Mouse (Mus musculus): ENCODE data around the gene Setd1b. TPM values are rescaled to one million over a fixed set of nuclear protein-coding genes. Genes with fewer than 3 reads are reported as not detected.

The Setd1b gene
- total and polyA plus RNA-seq, 2 experiments from 2014 or later: 4.8 to 7.2 TPM

DNA sequence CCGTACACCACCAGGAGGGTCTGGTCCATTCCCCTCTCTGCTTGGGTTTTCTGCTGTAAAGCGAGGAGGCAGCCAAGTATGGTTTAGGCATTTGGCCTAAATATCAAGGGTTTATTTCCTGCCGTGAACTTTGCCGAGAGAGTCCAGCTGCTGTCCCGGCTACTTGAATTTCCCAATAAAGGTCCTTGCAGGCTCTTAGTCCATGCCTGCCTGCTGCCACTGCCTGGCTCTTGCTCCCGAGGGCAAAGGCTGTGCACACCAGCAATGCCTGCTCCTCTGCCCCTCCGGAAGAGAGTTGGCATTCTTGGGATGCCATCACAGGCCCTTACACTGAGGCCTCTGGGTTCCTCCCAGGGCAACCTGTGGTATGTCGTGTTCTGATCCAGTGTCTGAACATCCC is 38.4 kb upstream of the Setd1b start:
- Histone ChIP-seq H3K27ac (no peak overlapping the region), H3K9ac (replicated peaks; ENCODE audit: low read length) (no peak overlapping the region), H3K4me1 (ENCODE audit: insufficient read depth, low read length) (no peaks in the 10 kb centered on the region), H3K9me3 (ENCODE audit: low read length) (no peaks in the 10 kb centered on the region), H3K4me3 (ENCODE audit: low read length) (no peak overlapping the region), H3K36me3 (ENCODE audit: insufficient read depth, low read length) (peaks cover 8% of the 10 kb centered on the region), H3K4me2 (ENCODE audit: low read depth, low read length) (no peak overlapping the region), H3K27me3 (ENCODE audit: insufficient read depth, low read length) (no peaks in the 10 kb centered on the region)
- no peak for TF ChIP-seq CTCF (IDR thresholded peaks at IDR 0.05; ENCODE audit: low read depth)
- DNase-seq (ENCODE audit: low spot score): no peak
- 66% methylated on average over 8 of the region's 8 CpGs for WGBS
- no peak for ATAC-seq

- ATAC-seq: no peak
- 80% methylated on average over 6 of the region's 6 CpGs for WGBS
- TF ChIP-seq CTCF (IDR thresholded peaks at IDR 0.05; ENCODE audit: low read depth): no peak
- peaks cover 2% of the 10 kb centered on the region for H3K36me3 ChIP-seq (ENCODE audit: insufficient read depth, low read length)
- peaks cover 9% of the 10 kb centered on the region; the same call in 1 of the 2 replicates for H3K4me1 ChIP-seq (ENCODE audit: insufficient read depth, low read length)
- H3K4me3 ChIP-seq (ENCODE audit: low read length): no peak overlapping the region
- H3K27me3 ChIP-seq (ENCODE audit: insufficient read depth, low read length): no peaks in the 10 kb centered on the region
- no peak for DNase-seq (ENCODE audit: low spot score)
- H3K9ac ChIP-seq (replicated peaks; ENCODE audit: low read length): no peak overlapping the region
- no peak overlapping the region for H3K27ac ChIP-seq
- no peaks in the 10 kb centered on the region for H3K9me3 ChIP-seq (ENCODE audit: low read length)
- no peak overlapping the region for H3K4me2 ChIP-seq (ENCODE audit: low read depth, low read length)
Measured at GRCm38 (mm10) chr5:123104769-123105168, 37.2 kb upstream of the Setd1b start.

GRCm38 (mm10) chr5:123109452-123110203 is 32.4 kb upstream of the Setd1b start:
- peak overlapping the region; percentile 61; the same call in 1 of the 2 replicates for H3K27ac ChIP-seq
- H3K4me3 ChIP-seq (ENCODE audit: low read length): peak overlapping the region; percentile 6; the same call in 1 of the 2 replicates
- peaks cover 14% of the 10 kb centered on the region; the same call in 1 of the 2 replicates for H3K4me1 ChIP-seq (ENCODE audit: insufficient read depth, low read length)
- H3K4me2 ChIP-seq (ENCODE audit: low read depth, low read length): peak overlapping the region; percentile 40
- TF ChIP-seq CTCF (IDR thresholded peaks at IDR 0.05; ENCODE audit: low read depth): no peak
- H3K9ac ChIP-seq (replicated peaks; ENCODE audit: low read length): peak overlapping the region; percentile 9; the same call in 1 of the 2 replicates
- ATAC-seq (peak; percentile 84), DNase-seq (ENCODE audit: low spot score) (peak; percentile 83)
- H3K9me3 ChIP-seq (ENCODE audit: low read length): no peaks in the 10 kb centered on the region
- H3K27me3 ChIP-seq (ENCODE audit: insufficient read depth, low read length): no peaks in the 10 kb centered on the region
- 19% methylated on average over 13 of the region's 13 CpGs for WGBS
- H3K36me3 ChIP-seq (ENCODE audit: insufficient read depth, low read length): no peaks in the 10 kb centered on the region

- H3K9ac ChIP-seq (replicated peaks; ENCODE audit: low read length): 0 out of 2 replicates have a peak overlapping the region, but pooled peaks have one; percentile 9
- DNase-seq (ENCODE audit: low spot score) (peak; percentile 70), ATAC-seq (0 out of 2 replicates have a peak, but pooled peaks have one; percentile 25)
- TF ChIP-seq CTCF (IDR thresholded peaks at IDR 0.05; ENCODE audit: low read depth): no peak
- no peaks in the 10 kb centered on the region for H3K9me3 ChIP-seq (ENCODE audit: low read length)
- WGBS: 15% methylated on average over 13 of the region's 13 CpGs
- peak overlapping the region; percentile 40; the same call in 1 of the 2 replicates for H3K4me2 ChIP-seq (ENCODE audit: low read depth, low read length)
- no peak overlapping the region for H3K4me3 ChIP-seq (ENCODE audit: low read length)
- H3K36me3 ChIP-seq (ENCODE audit: insufficient read depth, low read length): no peaks in the 10 kb centered on the region; the same call in 1 of the 2 replicates
- peaks cover 14% of the 10 kb centered on the region; the same call in 1 of the 2 replicates for H3K4me1 ChIP-seq (ENCODE audit: insufficient read depth, low read length)
- no peaks in the 10 kb centered on the region for H3K27me3 ChIP-seq (ENCODE audit: insufficient read depth, low read length)
- H3K27ac ChIP-seq: peak overlapping the region; percentile 61
Measured at GRCm38 (mm10) chr5:123110296-123110721, 31.7 kb upstream of the Setd1b start.

GRCm38 (mm10) chr5:123114109-123114508 is 27.9 kb upstream of the Setd1b start:
- no peaks in the 10 kb centered on the region for H3K27me3 ChIP-seq (ENCODE audit: insufficient read depth, low read length)
- H3K9me3 ChIP-seq (ENCODE audit: low read length): no peaks in the 10 kb centered on the region
- 44% methylated on average over 11 of the region's 11 CpGs for WGBS
- no peaks in the 10 kb centered on the region; the same call in 1 of the 2 replicates for H3K36me3 ChIP-seq (ENCODE audit: insufficient read depth, low read length)
- H3K4me1 ChIP-seq (ENCODE audit: insufficient read depth, low read length): peaks cover 11% of the 10 kb centered on the region; the same call in 1 of the 2 replicates
- DNase-seq (ENCODE audit: low spot score): no peak
- no peak overlapping the region for H3K27ac ChIP-seq
- no peak overlapping the region for H3K4me2 ChIP-seq (ENCODE audit: low read depth, low read length)
- no peak for TF ChIP-seq CTCF (IDR thresholded peaks at IDR 0.05; ENCODE audit: low read depth)
- no peak overlapping the region for H3K4me3 ChIP-seq (ENCODE audit: low read length)
- H3K9ac ChIP-seq (replicated peaks; ENCODE audit: low read length): no peak overlapping the region
- no peak for ATAC-seq

GRCm38 (mm10) chr5:123114924-123115323 is 27.1 kb upstream of the Setd1b start:
- Histone ChIP-seq H3K4me3 (ENCODE audit: low read length) (no peak overlapping the region), H3K27ac (no peak overlapping the region), H3K9me3 (ENCODE audit: low read length) (no peaks in the 10 kb centered on the region), H3K9ac (replicated peaks; ENCODE audit: low read length) (no peak overlapping the region), H3K4me1 (ENCODE audit: insufficient read depth, low read length) (peaks cover 3% of the 10 kb centered on the region; the same call in 1 of the 2 replicates), H3K4me2 (ENCODE audit: low read depth, low read length) (no peak overlapping the region), H3K36me3 (ENCODE audit: insufficient read depth, low read length) (no peaks in the 10 kb centered on the region; the same call in 1 of the 2 replicates), H3K27me3 (ENCODE audit: insufficient read depth, low read length) (no peaks in the 10 kb centered on the region)
- ATAC-seq (peak; percentile 41; the same call in 1 of the 2 replicates), DNase-seq (ENCODE audit: low spot score) (peak; percentile 59)
- 25% methylated on average over 7 of the region's 7 CpGs for WGBS
- peak; percentile 74 for TF ChIP-seq CTCF (IDR thresholded peaks at IDR 0.05; ENCODE audit: low read depth)

Data from hindbrain, postnatal 0 days (tissue).